Mouse (Mus musculus): ENCODE data around the gene Gpm6b. TPM values are rescaled to one million over a fixed set of nuclear protein-coding genes. Genes with fewer than 3 reads are reported as not detected.

The Gpm6b gene
- polyA plus RNA-seq, 1 experiment = 0.01 TPM

GRCm38 (mm10) chrX:166360455-166360854 is 121.7 kb downstream of the Gpm6b start:
- H3K9me3 ChIP-seq (ENCODE audit: control insufficient read depth, low read length) = no peaks in the 10 kb centered on the region

DNA sequence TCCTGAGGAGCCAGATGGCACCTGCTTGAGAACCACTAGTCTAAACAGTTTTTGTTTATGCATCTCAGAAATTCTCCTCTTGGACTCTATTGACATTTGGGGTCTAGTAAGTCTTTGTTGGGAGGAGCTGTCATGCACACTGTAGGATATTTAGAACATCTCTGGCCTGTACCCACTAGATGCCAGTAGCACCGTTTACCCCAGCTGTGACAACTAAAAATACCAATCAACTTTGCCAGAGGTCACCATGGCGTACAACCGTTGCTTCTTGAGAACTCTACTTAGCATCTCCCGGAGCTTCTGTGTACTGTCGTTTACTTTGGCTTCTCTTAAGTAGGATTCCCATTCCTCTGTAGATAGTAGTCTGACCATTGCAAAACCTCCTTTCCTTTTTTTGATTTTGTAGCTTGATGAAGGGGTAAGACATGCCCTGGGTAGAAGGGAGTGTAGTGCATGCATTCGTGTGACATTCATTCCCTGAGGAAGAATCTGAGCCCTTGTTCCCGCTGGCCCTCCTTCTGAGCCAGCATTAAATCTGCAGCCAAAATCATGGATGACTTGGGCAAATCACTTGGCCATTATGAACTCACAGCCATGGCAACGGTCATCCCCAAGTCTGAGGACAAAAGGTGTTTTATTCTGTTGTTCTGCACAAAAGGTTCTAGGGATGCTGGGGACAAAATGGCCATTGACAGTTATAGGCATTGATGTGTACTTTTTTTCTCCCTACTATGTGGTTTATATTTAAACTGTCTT is 126.9 kb downstream of the Gpm6b start:
- H3K27me3 ChIP-seq (ENCODE audit: control insufficient read depth) = no peaks in the 10 kb centered on the region
- no peak overlapping the region for H3K4me3 ChIP-seq (replicated peaks)
- no peaks in the 10 kb centered on the region for H3K4me1 ChIP-seq (ENCODE audit: control insufficient read depth)
- TF ChIP-seq TAL1 (IDR thresholded peaks at IDR 0.05; ENCODE audit: low read length) (no peak), GATA1 (IDR thresholded peaks at IDR 0.05; ENCODE audit: low read length) (no peak)
- H3K36me3 ChIP-seq (ENCODE audit: control insufficient read depth) = no peaks in the 10 kb centered on the region
- H3K9me3 ChIP-seq (ENCODE audit: control insufficient read depth, low read length) = no peaks in the 10 kb centered on the region

More at GRCm38 (mm10) chrX:166360455-166360854, 121.7 kb downstream of the Gpm6b start:
- H3K27me3 ChIP-seq (ENCODE audit: control insufficient read depth) = no peaks in the 10 kb centered on the region; the same call in 1 of the 2 replicates
- H3K4me3 ChIP-seq (replicated peaks) = no peak overlapping the region
- TF ChIP-seq TAL1 (IDR thresholded peaks at IDR 0.05; ENCODE audit: low read length) = no peak
- no peak for TF ChIP-seq GATA1 (IDR thresholded peaks at IDR 0.05; ENCODE audit: low read length)
- no peaks in the 10 kb centered on the region for H3K36me3 ChIP-seq (ENCODE audit: control insufficient read depth)
- no peaks in the 10 kb centered on the region for H3K4me1 ChIP-seq (ENCODE audit: control insufficient read depth)

- TF ChIP-seq GATA1 (IDR thresholded peaks at IDR 0.05; ENCODE audit: low read length) (no peak), TAL1 (IDR thresholded peaks at IDR 0.05; ENCODE audit: low read length) (no peak)
- Histone ChIP-seq H3K4me3 (replicated peaks) (no peak overlapping the region), H3K27me3 (ENCODE audit: control insufficient read depth) (no peaks in the 10 kb centered on the region; the same call in 1 of the 2 replicates), H3K36me3 (ENCODE audit: control insufficient read depth) (no peaks in the 10 kb centered on the region), H3K4me1 (ENCODE audit: control insufficient read depth) (no peaks in the 10 kb centered on the region), H3K9me3 (ENCODE audit: control insufficient read depth, low read length) (no peaks in the 10 kb centered on the region)
Observed at GRCm38 (mm10) chrX:166376681-166377328, 138.1 kb downstream of the Gpm6b start.

GRCm38 (mm10) chrX:166378652-166379051 is 139.9 kb downstream of the Gpm6b start:
- no peaks in the 10 kb centered on the region for H3K4me1 ChIP-seq (ENCODE audit: control insufficient read depth)
- H3K27me3 ChIP-seq (ENCODE audit: control insufficient read depth) = no peaks in the 10 kb centered on the region; the same call in 1 of the 2 replicates
- H3K9me3 ChIP-seq (ENCODE audit: control insufficient read depth, low read length) = no peaks in the 10 kb centered on the region
- no peaks in the 10 kb centered on the region for H3K36me3 ChIP-seq (ENCODE audit: control insufficient read depth)
- H3K4me3 ChIP-seq (replicated peaks) = no peak overlapping the region
- TF ChIP-seq GATA1 (IDR thresholded peaks at IDR 0.05; ENCODE audit: low read length) = no peak

DNA sequence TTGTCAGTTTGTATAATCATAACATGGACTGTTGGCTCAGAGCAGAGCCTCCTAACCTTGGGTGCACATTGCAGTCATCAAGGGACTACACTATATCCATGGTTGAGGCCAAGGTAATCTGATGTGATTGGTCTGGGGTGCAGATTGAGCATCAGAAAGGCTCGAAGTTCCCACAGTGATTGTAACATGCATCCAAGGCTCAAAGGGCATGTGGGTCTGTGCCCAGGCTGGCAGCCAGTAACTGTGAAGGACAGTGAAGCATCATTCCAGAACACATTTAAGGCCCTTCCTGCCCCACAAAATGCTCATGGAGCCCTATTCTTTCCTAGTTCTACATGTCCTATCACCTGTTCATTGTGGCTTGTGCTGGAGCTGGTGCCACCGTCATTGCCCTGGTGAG is 144.9 kb downstream of the Gpm6b start:
- H3K36me3 ChIP-seq (ENCODE audit: control insufficient read depth) = no peaks in the 10 kb centered on the region

DNA sequence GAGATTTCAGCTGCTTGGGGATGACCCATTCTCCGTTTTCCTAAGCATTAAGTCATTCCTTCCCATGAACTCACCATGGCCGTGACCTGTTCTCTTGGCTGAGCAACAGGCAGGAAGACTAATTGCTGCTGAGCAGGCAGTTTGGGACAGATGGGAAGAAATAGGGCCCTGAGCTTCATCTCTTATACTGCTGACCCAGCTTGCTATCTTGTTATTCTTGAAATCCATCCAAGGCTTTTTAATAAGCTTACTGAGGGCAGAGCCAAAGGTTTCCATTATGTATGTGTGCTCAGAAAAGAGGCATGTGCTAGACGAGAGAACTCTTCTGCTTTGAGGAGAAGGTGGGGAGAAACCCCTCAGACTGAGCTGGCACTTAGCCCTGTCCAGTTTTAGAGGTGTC is 146.2 kb downstream of the Gpm6b start:
- no peak overlapping the region for H3K4me3 ChIP-seq (replicated peaks)
- no peaks in the 10 kb centered on the region for H3K36me3 ChIP-seq (ENCODE audit: control insufficient read depth)
- no peaks in the 10 kb centered on the region for H3K9me3 ChIP-seq (ENCODE audit: control insufficient read depth, low read length)
- H3K27me3 ChIP-seq (ENCODE audit: control insufficient read depth) = no peaks in the 10 kb centered on the region
- TF ChIP-seq GATA1 (IDR thresholded peaks at IDR 0.05; ENCODE audit: low read length) (no peak), TAL1 (IDR thresholded peaks at IDR 0.05; ENCODE audit: low read length) (no peak)
- H3K4me1 ChIP-seq (ENCODE audit: control insufficient read depth) = no peaks in the 10 kb centered on the region

More for the DNA sequence above, 144.9 kb downstream of the Gpm6b start:
- Histone ChIP-seq H3K9me3 (ENCODE audit: control insufficient read depth, low read length) (no peaks in the 10 kb centered on the region), H3K4me1 (ENCODE audit: control insufficient read depth) (no peaks in the 10 kb centered on the region), H3K27me3 (ENCODE audit: control insufficient read depth) (no peaks in the 10 kb centered on the region; the same call in 1 of the 2 replicates), H3K4me3 (replicated peaks) (no peak overlapping the region)
- TF ChIP-seq TAL1 (IDR thresholded peaks at IDR 0.05; ENCODE audit: low read length) (no peak), GATA1 (IDR thresholded peaks at IDR 0.05; ENCODE audit: low read length) (no peak)

DNA sequence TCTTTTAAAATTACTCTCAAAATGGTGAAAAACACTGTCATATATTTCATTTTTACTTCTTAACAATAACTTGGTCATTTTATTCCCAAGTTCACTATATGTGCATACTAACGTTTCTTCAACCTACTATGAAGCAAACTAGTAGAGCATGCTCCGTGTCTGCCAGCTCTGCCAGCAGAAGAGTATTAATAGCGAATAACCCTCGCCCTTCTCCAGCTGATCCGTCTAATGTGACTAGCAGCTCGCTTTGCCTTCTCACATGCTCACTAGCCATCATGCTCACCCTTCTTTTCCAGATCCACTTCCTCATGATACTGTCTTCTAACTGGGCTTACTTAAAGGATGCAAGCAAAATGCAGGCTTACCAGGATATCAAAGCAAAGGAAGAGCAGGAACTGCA is 147.9 kb downstream of the Gpm6b start:
- no peak for TF ChIP-seq GATA1 (IDR thresholded peaks at IDR 0.05; ENCODE audit: low read length)
- no peak for TF ChIP-seq TAL1 (IDR thresholded peaks at IDR 0.05; ENCODE audit: low read length)
- H3K4me1 ChIP-seq (ENCODE audit: control insufficient read depth) = no peaks in the 10 kb centered on the region
- H3K27me3 ChIP-seq (ENCODE audit: control insufficient read depth) = no peaks in the 10 kb centered on the region
- no peaks in the 10 kb centered on the region for H3K9me3 ChIP-seq (ENCODE audit: control insufficient read depth, low read length)
- H3K4me3 ChIP-seq (replicated peaks) = no peak overlapping the region
- no peaks in the 10 kb centered on the region; the same call in 1 of the 2 replicates for H3K36me3 ChIP-seq (ENCODE audit: control insufficient read depth)

GRCm38 (mm10) chrX:166393753-166394152 is 155.0 kb downstream of the Gpm6b start:
- no peaks in the 10 kb centered on the region for H3K4me1 ChIP-seq (ENCODE audit: control insufficient read depth)
- no peaks in the 10 kb centered on the region for H3K9me3 ChIP-seq (ENCODE audit: control insufficient read depth, low read length)
- no peak for TF ChIP-seq GATA1 (IDR thresholded peaks at IDR 0.05; ENCODE audit: low read length)
- no peak for TF ChIP-seq TAL1 (IDR thresholded peaks at IDR 0.05; ENCODE audit: low read length)
- no peak overlapping the region for H3K4me3 ChIP-seq (replicated peaks)
- peaks cover 5% of the 10 kb centered on the region for H3K36me3 ChIP-seq (ENCODE audit: control insufficient read depth)
- no peaks in the 10 kb centered on the region for H3K27me3 ChIP-seq (ENCODE audit: control insufficient read depth)

- no peaks in the 10 kb centered on the region for H3K27me3 ChIP-seq (ENCODE audit: control insufficient read depth)
- H3K9me3 ChIP-seq (ENCODE audit: control insufficient read depth, low read length) = no peaks in the 10 kb centered on the region
- peaks cover 2% of the 10 kb centered on the region; the same call in 1 of the 2 replicates for H3K4me1 ChIP-seq (ENCODE audit: control insufficient read depth)
- no peak for TF ChIP-seq TAL1 (IDR thresholded peaks at IDR 0.05; ENCODE audit: low read length)
- TF ChIP-seq GATA1 (IDR thresholded peaks at IDR 0.05; ENCODE audit: low read length) = no peak
- no peak overlapping the region for H3K4me3 ChIP-seq (replicated peaks)
- peaks cover 27% of the 10 kb centered on the region for H3K36me3 ChIP-seq (ENCODE audit: control insufficient read depth)
Observed at GRCm38 (mm10) chrX:166407865-166408264, 169.2 kb downstream of the Gpm6b start.

All from erythroblast, embryonic 14.5 days (primary cell).